Mouse (Mus musculus) kidney, adult 18-20 months (tissue): ENCODE results near the gene Oasl1.
A peak's percentile ranks its signal among the peaks of the same experiment; 100 is the strongest.

ENCODE experiments used
- DNase-seq: peaks from one replicate; pipeline ENCODE4 v3.0.0; 2021

Gene Oasl1

DNA sequence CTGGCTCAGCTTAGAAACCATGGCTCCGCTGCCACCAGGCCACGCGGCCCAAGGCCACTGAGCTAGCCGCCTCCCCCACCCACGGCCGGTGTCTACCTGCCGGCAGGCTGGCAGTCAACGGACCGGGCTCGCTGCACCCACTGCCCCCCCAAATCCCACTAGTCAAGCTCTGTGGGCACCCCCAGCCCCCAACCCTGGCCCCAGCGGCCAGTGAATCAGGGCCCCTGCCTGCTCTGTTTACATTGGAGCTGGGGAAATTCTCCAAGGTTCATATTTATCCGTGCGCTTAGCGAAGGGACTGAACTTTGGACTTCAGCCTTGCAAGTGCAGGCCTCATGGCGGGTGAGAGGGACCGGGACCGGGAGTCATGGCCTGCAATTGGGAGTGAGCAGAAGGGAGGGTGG, 47.8 kb downstream of the Oasl1 start, which contains the start of gene Hnf1a:
Hnf1a (minus strand) TSS at position 271 of the 404 bp plus-strand sequence.
- DNase-seq = peak; percentile 77

- DNase-seq = no peak
Measured at GRCm38 (mm10) chr5:114972201-114972600, 49.2 kb downstream of the Oasl1 start.

GRCm38 (mm10) chr5:114973131-114973530, 50.1 kb downstream of the Oasl1 start:
- DNase-seq = peak; percentile 50

GRCm38 (mm10) chr5:114976935-114977334, 53.9 kb downstream of the Oasl1 start:
- DNase-seq = no peak

DNA sequence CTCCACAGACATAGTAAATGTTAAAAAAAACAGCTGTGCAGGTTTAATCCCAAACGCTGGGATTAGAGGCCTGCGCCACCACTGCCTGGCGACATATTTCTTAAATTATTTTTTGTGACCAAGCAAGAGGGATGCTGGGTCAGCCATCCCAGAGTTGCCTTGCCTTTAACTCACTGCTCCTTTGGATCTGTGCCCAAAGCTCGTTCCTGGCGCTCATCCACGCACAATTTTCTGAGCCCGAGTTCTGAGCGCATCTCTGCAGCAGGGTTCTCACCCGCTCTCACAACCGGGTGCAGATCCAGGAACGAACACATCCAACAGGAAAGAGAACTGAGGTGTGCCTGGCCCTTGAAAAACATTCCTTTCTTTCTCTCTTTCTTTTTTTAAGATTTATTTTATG, 55.4 kb downstream of the Oasl1 start:
- DNase-seq = peak; percentile 64

DNA sequence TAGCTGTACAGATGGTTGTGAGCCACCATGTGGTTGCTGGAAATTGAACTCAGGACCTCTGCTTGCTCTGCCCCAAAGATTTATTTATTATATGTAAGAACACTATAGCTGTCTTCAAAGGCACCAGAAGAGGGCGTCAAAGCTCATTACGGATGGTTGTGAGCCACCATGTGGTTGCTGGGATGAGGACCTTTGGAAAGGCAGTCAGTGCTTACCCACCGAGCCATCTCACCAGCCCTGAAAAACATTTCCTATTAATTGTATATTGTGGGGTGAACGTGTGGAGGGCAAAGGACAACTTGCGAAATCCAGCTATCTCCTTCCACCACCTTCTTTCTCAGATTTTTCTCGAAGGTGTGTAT, 55.8 kb downstream of the Oasl1 start:
- peak; percentile 29 for DNase-seq

- DNase-seq = peak; percentile 79
Measured at GRCm38 (mm10) chr5:114979250-114980121, 56.4 kb downstream of the Oasl1 start.

DNA sequence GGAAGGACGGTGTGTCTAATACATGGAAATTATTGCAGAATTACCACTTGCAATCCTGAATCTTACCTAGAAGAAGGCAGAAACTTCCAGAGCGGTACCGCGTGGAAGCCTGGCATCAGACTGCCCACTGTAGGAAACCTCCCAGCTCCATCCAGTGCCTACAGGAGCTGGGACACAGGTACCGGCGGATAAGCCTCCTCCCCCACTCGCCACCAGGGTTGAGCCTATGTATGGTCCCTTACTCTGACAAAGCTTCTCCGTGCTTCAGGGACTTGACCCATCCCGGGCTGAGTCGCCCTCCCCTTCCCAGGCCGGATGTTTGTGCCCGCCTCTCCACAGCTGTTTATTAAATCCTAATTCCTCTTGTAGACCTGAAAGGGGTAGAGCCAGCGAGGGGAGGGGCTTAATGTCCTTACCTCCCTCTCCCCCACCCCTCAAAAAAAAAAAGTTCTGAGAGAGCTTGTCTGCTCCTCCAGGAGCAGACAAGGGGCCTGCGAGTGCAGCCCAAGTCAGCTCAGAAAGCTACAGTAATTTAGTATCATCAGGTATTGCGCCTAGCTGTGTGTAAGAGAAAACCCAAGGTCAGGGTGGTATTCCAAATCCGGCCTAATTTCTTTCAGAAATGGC, 57.2 kb downstream of the Oasl1 start:
- no peak for DNase-seq

DNA sequence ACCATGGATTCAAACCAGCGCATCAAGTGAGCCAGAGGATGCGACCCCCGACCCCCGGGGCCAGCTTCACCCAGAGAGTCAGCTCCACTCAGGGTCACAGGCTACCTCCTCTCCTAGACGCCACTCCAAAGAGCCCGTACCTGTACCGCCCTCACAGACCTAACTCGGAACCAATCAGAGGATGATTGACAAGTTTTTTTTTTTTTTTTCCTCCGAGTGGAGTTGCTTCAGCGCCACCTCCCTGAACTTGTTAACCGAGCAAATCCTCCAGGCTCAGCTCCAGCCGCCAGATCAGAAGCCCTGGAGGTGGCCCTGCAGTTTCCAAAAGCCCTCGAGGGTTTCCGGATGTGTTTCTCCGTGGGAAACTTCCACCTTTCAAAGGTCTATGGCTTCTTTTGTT, 59.0 kb downstream of the Oasl1 start:
- no peak for DNase-seq

GRCm38 (mm10) chr5:114985074-114985473, 62.0 kb downstream of the Oasl1 start:
- DNase-seq = no peak
